ENCODE assay signal across 34 mouse cellular contexts in the genomic region with DNA sequence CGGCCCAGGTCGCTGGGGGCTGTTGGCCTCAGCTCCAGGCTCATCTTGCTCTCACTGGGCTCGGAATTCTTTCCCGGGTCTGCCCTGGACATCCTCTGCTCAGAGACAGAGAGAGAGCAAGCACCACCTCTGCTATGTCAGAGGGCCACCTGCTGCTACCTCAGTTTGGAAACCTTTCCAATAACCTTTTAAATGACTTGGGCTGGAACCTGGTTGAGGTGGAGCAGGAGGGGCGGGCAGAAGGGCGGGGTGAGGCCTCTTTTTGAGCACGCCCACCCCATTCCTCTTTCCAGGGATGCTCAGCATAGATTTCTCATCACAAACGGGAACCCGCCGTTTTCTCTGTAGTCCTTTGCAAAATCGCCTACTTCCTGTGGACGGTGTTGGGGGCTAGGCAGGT. TPM values are rescaled to one million over a fixed set of nuclear protein-coding genes. Genes with fewer than 3 reads are reported as not detected.
DNase-seq lines count a peak whose midpoint lies in the region; ATAC-seq and TF ChIP-seq lines count a peak whose summit lies in the region.
"Had no signal": no experiment of that assay in that cellular context is flagged by ENCODE, and none has a peak within 500 bp of the region (broad histone marks: within the 10 kb centered on the region; RNA-seq: fewer than 3 reads in every experiment).

A gene (minus strand): TSS at position 162 of the 400 bp plus-strand sequence.

- H3K27ac ChIP-seq in limb, embryonic 11.5 days (replicated peaks; ENCODE audit: low read depth, low read length), result no peak within 1 kb of the TSS
- no peak within 1 kb of the TSS for H3K27ac ChIP-seq in limb, embryonic 10.5 days
- peak within 1 kb of the TSS; percentile 82 for H3K27ac ChIP-seq in small intestine, adult 2 months (ENCODE audit: insufficient read depth, low read depth, low read length)
- no peak within 1 kb of the TSS for H3K27ac ChIP-seq in forebrain, embryonic 14.5 days (ENCODE audit: low read depth, low read length)
- H3K27ac ChIP-seq: forebrain, embryonic 10.5 days; kidney, postnatal 0 days; liver, embryonic 12.5 days; midbrain, embryonic 13.5 days had no signal

- no peak within 1 kb of the TSS for H3K4me3 ChIP-seq in limb, embryonic 11.5 days (ENCODE audit: low read depth, low read length)
- H3K4me3 ChIP-seq in limb, embryonic 10.5 days, result no peak within 1 kb of the TSS
- H3K4me3 ChIP-seq in small intestine, adult 2 months (ENCODE audit: low read depth, low read length), result peak within 1 kb of the TSS; percentile 59
- no peak within 1 kb of the TSS for H3K4me3 ChIP-seq in forebrain, embryonic 14.5 days (ENCODE audit: low read depth, low read length)
- H3K4me3 ChIP-seq: forebrain, embryonic 10.5 days; liver, embryonic 12.5 days; midbrain, embryonic 13.5 days had no signal

- no peak for TF ChIP-seq CTCF in small intestine, adult 2 months (IDR thresholded peaks at IDR 0.05; ENCODE audit: extremely low read depth, insufficient read length, insufficient replicate concordance, low read depth, low read length)

- H3K36me3 ChIP-seq in limb, embryonic 11.5 days (ENCODE audit: control insufficient read depth, insufficient read depth, low read length), result no peaks in the 10 kb centered on the region
- no peaks in the 10 kb centered on the region for H3K36me3 ChIP-seq in limb, embryonic 10.5 days
- no peaks in the 10 kb centered on the region for H3K36me3 ChIP-seq in small intestine, adult 2 months (ENCODE audit: control insufficient read depth, insufficient read depth, low read length)
- no peaks in the 10 kb centered on the region for H3K36me3 ChIP-seq in forebrain, embryonic 14.5 days (ENCODE audit: control insufficient read depth, insufficient read depth, low read length)
- H3K36me3 ChIP-seq: forebrain, embryonic 10.5 days; liver, embryonic 12.5 days; midbrain, embryonic 13.5 days had no signal

- no peak for TF ChIP-seq POLR2A in small intestine, adult 2 months (IDR thresholded peaks at IDR 0.05; ENCODE audit: low read depth, low read length)

- ATAC-seq in limb, embryonic 11.5 days (ENCODE audit: insufficient number of reproducible peaks, low FRiP score, low TSS enrichment, low read depth), result no peak
- ATAC-seq in forebrain, embryonic 14.5 days, result no peak
- ATAC-seq: forebrain, embryonic 16.5 days; hindbrain, embryonic 16.5 days; liver, embryonic 12.5 days; liver, postnatal 0 days; midbrain, embryonic 13.5 days had no signal

- peaks cover 11% of the 10 kb centered on the region for H3K4me1 ChIP-seq in limb, embryonic 11.5 days (ENCODE audit: control insufficient read depth, insufficient read depth, low read length)
- H3K4me1 ChIP-seq in limb, embryonic 10.5 days, result peaks cover 27% of the 10 kb centered on the region
- H3K4me1 ChIP-seq in small intestine, adult 2 months (ENCODE audit: control insufficient read depth, insufficient read depth, insufficient read length, low read length), result peaks cover 15% of the 10 kb centered on the region
- H3K4me1 ChIP-seq in forebrain, embryonic 14.5 days (ENCODE audit: control insufficient read depth, insufficient read depth, low read length), result no peaks in the 10 kb centered on the region
- H3K4me1 ChIP-seq: liver, embryonic 12.5 days; midbrain, embryonic 13.5 days had no signal

- 8% methylated on average over 12 of the region's 12 CpGs for WGBS in limb, embryonic 11.5 days
- WGBS in limb, embryonic 10.5 days, result 9% methylated on average over 12 of the region's 12 CpGs
- 18% methylated on average over 12 of the region's 12 CpGs for WGBS in small intestine, adult 2 months
- 10% methylated on average over 12 of the region's 12 CpGs for WGBS in forebrain, embryonic 14.5 days

- no peaks in the 10 kb centered on the region for H3K27me3 ChIP-seq in limb, embryonic 11.5 days (ENCODE audit: control insufficient read depth, insufficient read depth, low read length)
- peaks cover 36% of the 10 kb centered on the region for H3K27me3 ChIP-seq in limb, embryonic 10.5 days (ENCODE audit: low read depth, poor library complexity, severe bottlenecking)
- H3K27me3 ChIP-seq in small intestine, adult 2 months (ENCODE audit: control insufficient read depth, insufficient read depth, low read length), result no peaks in the 10 kb centered on the region
- no peaks in the 10 kb centered on the region for H3K27me3 ChIP-seq in forebrain, embryonic 14.5 days (replicated peaks; ENCODE audit: control insufficient read depth, insufficient read depth, low read length)
- H3K27me3 ChIP-seq: midbrain, embryonic 13.5 days had no signal

- DNase-seq in limb, embryonic 11.5 days (ENCODE audit: low spot score), result no peak
- DNase-seq in limb, embryonic 10.5 days (ENCODE audit: low spot score), result no peak
- DNase-seq in gonadal fat pad, adult 2 months (ENCODE audit: low read depth), result no peak
- DNase-seq in adrenal gland, postnatal 4 days (ENCODE audit: low spot score in 2 of 2), result no peak
- no peak for DNase-seq in forebrain, embryonic 14.5 days (ENCODE audit: low spot score)
- no peak for DNase-seq in natural killer cell, adult 2 months (ENCODE audit: low spot score in 2 of 2)
- DNase-seq: adrenal gland, postnatal 14 days; cerebellum, adult 11-12 months; cerebellum, postnatal 10 days; gastrocnemius, postnatal 10 days; kidney, adult 18-20 months; kidney, postnatal 4 days; layer of hippocampus, postnatal 36 days; left cerebral cortex, postnatal 4 days; liver, postnatal 0 days; lung, postnatal 4 days; retina, postnatal 1 day; right cerebral cortex, postnatal 14 days; thymus, adult 2 months; thymus, postnatal 36 days had no signal

- 0 out of 2 replicates have a peak within 1 kb of the TSS, but pooled peaks have one; percentile 17 for H3K9ac ChIP-seq in limb, embryonic 11.5 days (ENCODE audit: low read length)
- H3K9ac ChIP-seq in forebrain, embryonic 14.5 days (ENCODE audit: low read length), result no peak within 1 kb of the TSS
- H3K9ac ChIP-seq: liver, embryonic 12.5 days; liver, postnatal 0 days; midbrain, embryonic 13.5 days had no signal

- no peak within 1 kb of the TSS for H3K4me2 ChIP-seq in limb, embryonic 11.5 days (ENCODE audit: low read depth, severe bottlenecking)
- no peak within 1 kb of the TSS for H3K4me2 ChIP-seq in forebrain, embryonic 14.5 days (ENCODE audit: low read length)
- H3K4me2 ChIP-seq: liver, embryonic 12.5 days; midbrain, embryonic 13.5 days had no signal

- no peaks in the 10 kb centered on the region for H3K9me3 ChIP-seq in limb, embryonic 11.5 days (ENCODE audit: control insufficient read depth, low read length)
- no peaks in the 10 kb centered on the region for H3K9me3 ChIP-seq in limb, embryonic 10.5 days (replicated peaks)
- no peaks in the 10 kb centered on the region for H3K9me3 ChIP-seq in forebrain, embryonic 14.5 days (replicated peaks; ENCODE audit: control insufficient read depth, low read length)
- H3K9me3 ChIP-seq: forebrain, embryonic 10.5 days; liver, embryonic 12.5 days; midbrain, embryonic 13.5 days had no signal

RNA-seq across cellular contexts. Expression of the gene that starts here (rescaled TPM):
- 0.03 TPM in 1 of 2 replicates, not detected in the other for polyA plus RNA-seq in limb, embryonic 11.5 days (2014; fragmentation: Nextera tagmentation; extraction: Ambion mirVana)
- 0.15 TPM in 1 of 2 replicates, not detected in the other for polyA plus RNA-seq in limb, embryonic 10.5 days (2016; fragmentation: Nextera tagmentation; extraction: Ambion mirVana)
- 11.8 and 17.0 TPM in 2 replicates for polyA plus RNA-seq in gonadal fat pad, adult 2 months (2012; rRNA removed)
- 2.7 and 3.7 TPM in 2 replicates for polyA plus RNA-seq in small intestine, adult 2 months (2012; rRNA removed)
- under 1 TPM in 1 of 2 experiments, not detected in 1; 0.67 TPM for total RNA-seq in adrenal gland, postnatal 4 days (2021)
- polyA plus RNA-seq in forebrain, embryonic 14.5 days (2014; fragmentation: Nextera tagmentation; extraction: Ambion mirVana), result not detected in 2 replicates
- total RNA-seq: adrenal gland, postnatal 14 days; common myeloid progenitor, adult 5-6 weeks; gastrocnemius, postnatal 10 days; granulocyte monocyte progenitor cell, adult 5-6 weeks; heart, postnatal 25 days; megakaryocyte-erythroid progenitor cell, adult 5-6 weeks had no signal
- polyA plus RNA-seq: forebrain, embryonic 16.5 days; heart, embryonic 14.5 days; hindbrain, embryonic 11.5 days; kidney, postnatal 0 days; liver, embryonic 12.5 days; liver, postnatal 0 days; midbrain, embryonic 13.5 days; neural tube, embryonic 14.5 days had no signal
